Mouse (Mus musculus) kidney, postnatal 25 days (tissue): ENCODE measurements around the gene Srd5a1.
A peak's percentile ranks its signal among the peaks of the same experiment; 100 is the strongest.

Experiments
- DNase-seq, 2 experiments: peaks; one replicate each; pipeline ENCODE4 v3.0.0; 2021; ENCODE audit warnings: mixed read lengths in 2 of 2

Gene Srd5a1

DNA sequence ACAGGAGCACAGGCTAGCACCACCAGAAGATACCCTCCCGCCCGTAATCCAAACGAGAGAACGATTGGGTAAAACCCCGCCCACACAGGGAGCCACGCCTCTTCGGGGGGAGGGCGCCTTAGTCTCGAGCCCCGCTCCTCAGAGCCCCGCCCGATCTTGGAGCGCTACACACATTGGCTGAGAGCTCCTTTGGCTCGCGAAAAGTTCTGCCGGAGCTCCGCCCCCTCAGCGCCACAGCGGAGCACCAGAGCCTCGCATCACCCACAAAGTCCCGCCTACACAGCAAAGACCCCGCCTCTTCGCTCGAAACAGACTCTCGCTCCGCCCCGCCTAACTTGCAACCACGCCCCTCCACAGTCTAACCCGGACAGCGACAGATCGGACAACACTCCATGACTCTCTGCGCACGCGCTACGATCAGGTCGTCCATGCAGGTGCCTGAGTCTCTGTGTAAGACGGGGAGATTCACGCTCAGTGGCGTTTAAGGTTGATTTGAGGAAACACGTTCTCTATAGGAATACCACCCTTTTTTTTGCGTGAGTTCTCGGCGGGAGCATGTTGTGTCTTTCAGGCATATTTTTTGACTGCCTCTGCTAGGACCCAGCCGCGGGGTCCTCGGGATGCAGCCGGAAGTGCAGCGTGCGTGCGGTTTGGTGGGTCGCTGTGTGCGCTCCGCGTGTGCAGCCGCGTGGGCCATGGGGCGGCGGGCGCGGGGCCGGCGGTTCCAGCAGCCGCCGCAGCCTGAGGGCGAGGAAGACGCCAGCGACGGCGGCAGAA lies at the start of gene Srd5a1:
Gene Srd5a1, minus strand, starts transcription at position 45 of the 777 bp plus-strand sequence.
- DNase-seq, result peak; percentile 100

DNA sequence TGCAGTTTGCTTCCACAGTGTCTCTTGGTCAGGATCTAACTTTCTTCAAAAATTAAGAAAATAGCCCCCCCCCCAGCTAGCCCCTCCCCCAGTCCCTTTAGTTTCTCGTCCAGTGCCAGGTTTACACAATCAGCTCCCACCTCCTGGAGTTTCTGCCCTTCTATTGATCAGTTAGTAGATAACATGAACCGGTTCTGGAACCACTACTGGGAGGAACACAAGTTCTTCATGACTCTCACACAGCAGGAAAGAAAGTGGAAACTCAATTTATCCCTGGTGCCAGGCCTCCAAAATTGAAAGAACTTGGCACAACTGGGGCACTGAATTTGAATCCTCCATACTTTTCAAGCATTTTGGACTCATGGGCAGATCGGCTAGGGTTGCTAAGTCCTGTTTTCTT lies 43.3 kb upstream of the Srd5a1 start:
- no peak for DNase-seq

DNA sequence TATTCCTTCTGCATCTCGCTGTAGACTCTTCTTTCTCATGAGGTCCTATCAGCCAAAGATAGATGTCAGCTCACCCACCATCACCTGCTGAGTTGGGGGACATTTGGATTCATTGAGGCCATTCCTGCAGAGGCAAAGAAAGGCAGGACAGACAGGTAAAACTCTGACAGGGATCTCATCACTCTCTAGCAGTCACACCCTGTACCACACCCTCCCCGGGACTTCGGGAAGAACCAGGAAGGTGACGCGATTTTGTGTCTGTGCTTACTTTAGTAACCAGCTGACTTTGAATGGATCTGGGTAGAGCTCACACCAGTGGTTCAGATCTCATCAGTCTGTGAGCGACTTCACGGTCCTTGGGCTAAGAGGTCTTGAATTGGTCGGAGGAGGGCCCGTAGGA lies 35.2 kb upstream of the Srd5a1 start:
- DNase-seq, result no peak

DNA sequence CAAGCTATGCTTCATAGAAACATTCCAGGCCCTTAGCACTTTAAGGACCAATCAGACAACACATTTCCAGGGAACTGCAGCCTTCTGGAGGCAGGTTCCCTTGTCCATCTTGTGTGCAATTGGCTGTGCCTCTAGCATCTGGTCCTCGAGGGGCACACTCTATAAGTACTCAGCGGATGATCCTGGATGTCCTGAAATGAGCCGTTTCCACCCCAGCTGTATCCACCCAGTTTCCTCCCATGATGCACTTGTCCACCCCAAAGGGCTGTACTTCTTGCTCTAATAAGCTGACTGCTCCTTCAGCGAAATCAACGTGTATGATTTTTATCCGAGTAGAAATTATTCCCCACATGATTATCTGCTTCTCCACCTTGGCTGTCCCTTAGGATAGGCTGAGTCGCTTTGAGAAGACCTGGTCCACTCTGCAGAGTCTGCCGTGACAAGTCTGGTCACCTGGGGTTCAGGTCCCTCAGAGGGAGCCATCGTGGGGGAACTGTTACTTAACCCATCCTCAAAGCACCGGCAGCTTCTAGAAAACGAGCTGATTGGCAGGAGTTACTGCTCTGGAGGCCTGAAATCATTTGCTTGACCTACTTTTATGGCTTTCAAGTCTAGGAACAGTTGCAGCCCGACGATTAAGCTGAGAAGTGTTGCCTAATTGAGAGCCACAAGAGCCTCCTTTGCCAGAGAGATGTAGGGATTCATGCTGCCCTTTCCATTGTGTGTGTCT lies 34.6 kb upstream of the Srd5a1 start:
- DNase-seq, result no peak

DNA sequence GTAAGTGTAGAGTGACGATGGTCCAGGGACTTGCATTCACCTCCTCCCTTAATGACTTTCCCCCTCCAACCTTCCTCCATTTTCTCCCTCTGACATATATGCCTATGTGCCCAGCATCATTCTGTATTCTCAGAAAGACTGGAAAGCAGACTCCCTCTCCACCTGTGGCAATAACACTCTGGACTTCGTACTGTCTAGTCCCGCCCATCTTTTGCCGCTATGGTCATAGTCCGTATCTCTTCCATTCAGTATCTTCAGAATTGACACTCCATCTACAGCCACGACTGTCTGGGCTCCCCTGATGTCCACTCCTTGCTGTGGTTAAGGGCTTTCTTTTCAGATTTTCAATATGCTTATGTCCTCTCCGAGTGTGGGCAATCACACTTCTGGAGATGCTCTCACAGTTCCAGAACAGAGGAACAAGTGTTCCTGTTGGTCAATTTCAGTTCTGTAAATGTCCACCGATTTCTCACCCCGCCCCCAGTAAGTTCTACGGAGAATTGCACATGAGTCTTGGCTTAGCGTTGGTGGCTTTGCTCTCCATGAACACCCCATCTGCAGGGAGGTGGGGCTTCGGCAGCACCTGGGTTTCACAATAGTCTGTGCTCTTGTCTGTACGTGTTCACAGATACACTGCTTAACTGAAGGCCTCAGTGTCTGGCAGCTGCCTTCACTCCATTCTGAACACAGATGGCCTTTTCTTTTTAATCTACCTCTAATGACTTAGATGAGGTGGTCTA lies 33.4 kb upstream of the Srd5a1 start:
- DNase-seq, result peak in 1 of 2 experiments; percentile 52

DNA sequence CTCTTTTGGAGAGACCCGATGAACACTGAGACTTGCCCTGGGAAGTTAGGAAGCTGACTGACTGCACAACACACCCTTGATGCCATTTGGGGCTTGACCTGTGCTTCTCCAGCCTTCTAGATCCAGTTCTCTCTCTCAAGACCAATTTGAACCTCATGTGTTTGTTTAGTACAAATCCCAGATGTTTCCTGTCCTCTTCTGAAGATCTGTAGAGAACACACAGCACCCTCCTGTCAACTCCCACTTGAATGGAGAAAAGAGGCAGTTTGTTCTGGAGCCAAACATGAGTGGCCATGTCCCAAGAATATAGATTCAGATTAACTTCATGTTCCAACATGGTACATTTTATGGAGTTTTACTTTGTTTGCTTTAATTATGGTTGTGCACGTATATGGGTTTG lies 32.7 kb upstream of the Srd5a1 start:
- DNase-seq, result no peak

DNA sequence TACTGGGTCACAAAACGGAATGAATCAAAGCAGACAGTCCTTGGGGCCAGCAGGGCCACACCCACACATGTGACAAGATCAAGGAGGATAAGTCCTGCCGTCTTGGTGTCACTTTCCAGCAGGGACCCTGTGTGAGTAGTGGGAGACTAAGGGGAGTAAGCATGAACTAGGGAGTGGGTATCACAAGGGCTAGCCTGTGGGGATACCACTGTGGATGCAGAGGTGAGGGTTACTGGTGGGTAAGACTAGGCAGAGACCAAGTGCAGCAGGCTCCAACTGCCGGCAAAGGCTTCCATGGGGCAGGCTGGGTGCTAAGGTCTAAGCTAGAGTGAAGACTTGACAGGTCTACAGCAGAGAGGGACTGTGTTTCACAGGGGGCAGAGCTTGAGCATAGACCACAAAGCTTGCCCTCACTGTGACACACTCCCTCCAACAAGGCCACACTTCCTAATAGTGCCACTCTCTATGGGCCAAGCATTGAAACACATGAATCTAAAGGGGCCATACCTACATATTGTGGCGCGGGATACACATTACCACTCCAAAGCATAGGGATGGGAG lies 31.5 kb upstream of the Srd5a1 start:
- DNase-seq, result no peak

DNA sequence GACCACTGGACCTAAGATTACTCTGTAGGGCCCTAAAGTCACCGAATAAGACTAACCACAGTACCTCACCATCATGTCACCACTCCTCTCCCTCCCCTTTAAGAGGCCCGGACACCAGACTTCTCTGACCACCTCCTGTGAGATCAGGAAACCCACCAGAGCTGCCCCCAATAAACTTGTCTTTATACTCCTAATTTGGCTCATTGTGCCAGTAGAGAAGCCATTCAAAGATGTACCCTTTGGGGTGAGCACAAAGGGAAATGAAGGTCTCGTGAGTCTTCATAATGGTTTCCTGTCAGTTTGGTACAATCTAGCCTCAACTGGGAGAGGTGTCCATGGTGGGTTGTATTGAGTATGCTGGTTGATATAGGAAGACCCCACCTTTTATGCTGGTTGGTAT lies 29.8 kb upstream of the Srd5a1 start:
- DNase-seq, result no peak

DNA sequence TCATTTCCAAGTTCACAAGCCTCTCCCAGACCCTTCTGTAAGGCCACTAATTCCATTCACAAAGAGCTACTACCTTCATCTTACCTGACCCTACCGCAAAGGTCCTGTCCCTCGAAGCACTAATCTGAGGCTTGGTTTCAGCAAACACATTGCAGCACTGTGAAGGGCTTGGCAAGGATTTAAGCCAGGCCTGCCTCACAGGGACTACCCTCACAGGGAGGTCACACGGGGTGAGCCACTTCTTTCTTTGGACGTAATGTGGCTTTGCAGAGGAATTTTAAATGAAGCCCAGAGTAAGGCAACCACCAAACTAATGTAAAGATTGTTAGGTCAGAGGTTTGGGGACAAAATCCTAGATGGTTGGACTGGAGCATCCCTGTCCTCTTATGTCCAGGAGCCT lies 29.3 kb upstream of the Srd5a1 start:
- no peak for DNase-seq

DNA sequence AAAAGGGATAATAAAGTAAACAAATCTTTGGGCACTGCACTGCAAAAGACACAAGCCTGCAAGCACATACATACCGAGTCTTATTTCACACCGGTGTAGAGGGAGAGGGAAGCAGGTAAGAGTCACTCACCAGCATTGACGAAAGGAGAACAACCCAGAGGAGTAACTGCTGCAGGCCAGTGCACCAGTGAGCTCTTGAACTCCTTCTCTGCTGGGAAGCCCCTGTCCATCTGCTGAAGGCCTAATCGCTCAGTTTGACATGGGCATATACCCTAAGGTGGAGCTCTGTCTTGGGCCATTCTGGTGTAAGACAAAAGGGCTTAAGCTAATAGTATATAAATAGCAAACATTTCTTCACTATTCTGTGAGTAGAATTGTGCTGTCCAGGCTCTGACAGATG lies 28.9 kb upstream of the Srd5a1 start:
- DNase-seq, result no peak

DNA sequence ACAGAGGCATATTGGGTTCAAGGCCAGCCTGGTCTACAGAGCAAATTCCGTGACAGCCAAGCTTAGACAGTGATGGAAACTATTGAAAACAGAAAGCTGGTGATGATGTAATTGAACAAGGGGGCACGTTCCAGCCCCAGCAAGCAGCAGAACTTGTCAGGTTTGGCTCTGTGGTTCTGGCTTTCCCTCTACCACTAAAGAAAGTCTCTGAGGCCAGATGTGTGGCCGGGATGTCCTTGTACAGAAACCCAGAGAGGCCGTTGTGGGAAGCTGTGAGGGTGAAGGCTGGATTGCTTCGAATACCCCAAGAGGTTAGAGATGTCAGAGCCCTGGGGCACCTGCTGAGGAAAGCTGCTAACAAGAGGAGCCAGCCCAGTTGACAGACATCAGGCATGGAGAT lies 28.0 kb upstream of the Srd5a1 start:
- DNase-seq, result no peak

DNA sequence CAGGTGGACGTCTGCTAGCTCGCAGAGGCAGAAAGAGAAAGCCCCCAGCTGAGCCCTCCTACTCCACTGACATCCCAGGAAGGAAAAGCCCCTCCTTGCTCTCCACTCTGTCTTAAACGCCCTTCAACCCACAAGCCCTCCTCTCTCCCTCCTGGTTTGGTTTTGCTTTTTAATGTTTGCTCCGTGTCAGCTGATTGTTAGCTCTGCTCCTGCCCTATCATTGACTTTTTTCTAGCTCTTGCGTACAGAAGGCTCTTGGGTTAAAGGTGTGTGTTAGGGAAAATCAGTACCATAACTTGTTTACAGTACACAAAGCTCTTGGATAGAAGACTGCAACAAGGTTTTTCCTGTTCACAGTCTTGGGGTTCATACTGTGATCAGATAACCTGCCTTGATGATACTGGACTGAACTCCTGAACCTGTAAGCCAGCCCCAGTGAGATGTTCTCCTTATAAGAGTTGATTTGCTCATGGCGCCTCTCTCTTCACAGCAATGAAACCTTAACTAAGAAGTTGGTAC lies 26.9 kb upstream of the Srd5a1 start:
- DNase-seq, result no peak

DNA sequence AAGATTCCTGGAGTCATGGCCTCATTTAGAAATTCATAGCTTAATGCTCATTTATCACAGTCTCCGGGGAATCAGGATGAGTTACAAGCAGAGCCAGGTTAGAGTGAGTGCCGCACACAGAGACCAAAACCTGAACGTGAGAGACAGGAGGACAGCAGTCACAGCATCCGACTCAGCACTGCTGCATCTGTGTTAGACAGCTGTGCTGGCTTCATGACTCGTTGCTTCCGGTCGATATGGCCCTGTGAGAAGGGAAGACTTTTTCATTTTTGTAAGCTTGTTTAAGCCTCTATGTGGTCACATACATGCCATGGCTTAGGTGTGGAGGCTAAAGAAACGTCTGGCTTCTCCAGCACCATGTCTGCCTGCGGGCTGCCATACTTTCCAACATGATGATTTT lies 26.4 kb upstream of the Srd5a1 start:
- DNase-seq, result no peak

DNA sequence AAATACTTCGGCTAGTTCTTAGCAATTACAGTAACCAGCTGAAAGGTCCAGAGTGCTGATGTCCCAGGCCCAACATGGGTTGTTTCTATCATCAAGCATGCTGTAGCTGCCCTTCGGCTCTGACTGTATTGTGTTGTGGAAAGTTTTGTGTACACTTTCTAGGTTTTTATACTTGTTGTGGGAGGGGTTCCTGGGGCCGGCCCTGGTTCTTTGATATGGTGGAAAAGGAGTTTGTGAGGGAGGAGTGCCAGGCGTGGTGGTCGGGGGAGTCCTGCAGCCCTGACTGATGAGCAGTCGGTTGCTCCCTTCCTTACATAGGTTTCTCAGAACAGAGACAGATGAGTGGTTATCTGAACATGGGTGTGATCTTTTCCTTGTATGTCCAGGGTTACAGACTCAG lies 25.6 kb upstream of the Srd5a1 start:
- no peak for DNase-seq

DNA sequence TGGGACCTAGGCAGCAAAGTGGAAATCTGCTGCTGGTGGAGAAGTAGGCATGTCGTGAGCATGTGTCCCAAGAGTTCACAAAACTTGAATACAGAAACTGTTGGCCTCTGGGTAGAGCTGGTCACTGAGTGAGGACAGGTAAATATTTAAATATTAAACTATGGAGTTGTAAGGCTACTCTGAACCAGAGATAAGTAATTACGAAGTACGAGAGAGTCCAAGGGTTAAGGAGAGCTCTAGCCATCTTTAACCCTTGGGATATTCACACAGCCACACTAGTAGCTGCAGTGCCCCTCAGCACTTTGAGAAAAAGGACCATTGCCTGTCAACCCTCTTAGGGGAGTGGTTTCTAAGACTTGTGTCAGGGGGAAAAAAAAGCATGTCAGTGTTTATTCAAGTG lies 25.1 kb upstream of the Srd5a1 start:
- DNase-seq, result no peak

DNA sequence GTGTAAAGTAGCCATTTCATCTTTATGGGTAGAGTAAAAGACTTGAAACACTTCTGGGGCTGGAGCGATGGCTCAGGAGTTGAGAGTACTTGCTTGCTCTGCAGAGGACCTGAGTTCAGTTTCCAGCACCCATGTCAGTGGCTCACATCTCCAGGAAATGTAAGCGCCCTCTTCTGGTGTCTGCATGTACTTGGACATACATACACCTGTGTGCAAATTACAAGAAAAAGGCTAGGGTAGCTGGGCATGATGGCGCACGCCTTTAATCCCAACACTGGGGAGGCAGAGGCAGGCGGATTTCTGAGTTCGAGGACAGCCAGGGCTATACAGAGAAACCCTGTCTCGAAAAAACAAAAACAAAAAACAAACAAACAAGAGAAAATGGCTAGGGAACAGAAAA lies 24.6 kb upstream of the Srd5a1 start:
- DNase-seq, result peak in 1 of 2 experiments; percentile 25

DNA sequence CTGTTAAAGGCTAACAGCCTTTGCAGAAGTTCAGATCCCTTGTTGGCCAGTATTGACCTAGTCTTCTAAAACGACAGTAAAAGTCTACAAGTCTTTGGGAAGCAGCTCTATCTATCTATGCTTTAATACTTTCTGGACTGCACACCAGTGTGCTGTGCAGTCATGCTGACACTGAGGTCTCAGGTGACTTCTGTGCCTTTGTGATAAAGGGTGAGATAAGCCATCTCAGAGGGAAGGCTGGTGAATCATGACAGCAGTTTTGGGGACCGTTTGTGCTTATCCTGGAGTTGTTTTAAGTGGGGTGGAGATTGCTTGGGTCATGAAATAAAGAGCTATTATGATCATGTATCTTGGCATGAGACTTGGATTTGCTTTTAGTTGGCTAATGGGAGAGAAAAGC lies 22.7 kb upstream of the Srd5a1 start:
- DNase-seq, result no peak

DNA sequence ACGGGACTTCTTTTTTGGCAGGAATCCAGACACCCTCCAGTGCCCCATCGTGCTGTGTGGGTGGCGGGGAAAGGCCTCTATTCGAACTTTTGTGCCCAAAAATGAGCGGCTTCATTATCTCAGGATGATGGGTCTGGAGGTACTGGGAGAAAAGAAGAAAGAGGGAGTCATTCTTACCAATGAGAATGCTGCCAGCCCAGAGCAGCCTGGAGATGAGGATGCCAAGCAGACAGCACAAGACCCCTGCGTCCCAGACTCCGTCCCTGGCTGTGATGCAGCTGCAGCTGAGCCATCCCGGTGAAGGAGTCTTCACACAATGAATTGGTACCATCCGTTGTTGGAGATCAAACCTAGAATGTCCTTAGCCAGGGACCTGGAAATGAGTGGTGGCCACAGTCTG lies 22.3 kb upstream of the Srd5a1 start:
- peak in 1 of 2 experiments; percentile 19 for DNase-seq

DNA sequence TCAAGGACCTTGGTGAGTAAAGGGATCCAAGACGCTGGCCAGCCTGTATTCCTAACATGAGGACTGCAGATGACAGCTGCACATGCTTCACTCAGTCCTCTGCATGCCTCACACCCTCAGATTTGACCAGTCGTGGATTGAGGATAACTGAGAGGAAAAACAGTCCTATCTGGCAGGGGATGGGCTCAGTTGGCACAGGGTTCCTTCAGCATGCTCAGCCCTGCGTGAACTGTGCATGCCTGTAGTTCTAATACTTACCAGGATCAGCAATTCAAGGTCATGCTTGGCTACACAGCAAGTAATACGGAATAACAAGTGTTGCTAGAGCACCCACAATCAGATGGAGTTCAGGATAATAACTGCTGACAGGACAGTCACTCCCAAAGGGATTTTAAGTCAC lies 20.4 kb upstream of the Srd5a1 start:
- peak; percentile 63 to 67 for DNase-seq

DNA sequence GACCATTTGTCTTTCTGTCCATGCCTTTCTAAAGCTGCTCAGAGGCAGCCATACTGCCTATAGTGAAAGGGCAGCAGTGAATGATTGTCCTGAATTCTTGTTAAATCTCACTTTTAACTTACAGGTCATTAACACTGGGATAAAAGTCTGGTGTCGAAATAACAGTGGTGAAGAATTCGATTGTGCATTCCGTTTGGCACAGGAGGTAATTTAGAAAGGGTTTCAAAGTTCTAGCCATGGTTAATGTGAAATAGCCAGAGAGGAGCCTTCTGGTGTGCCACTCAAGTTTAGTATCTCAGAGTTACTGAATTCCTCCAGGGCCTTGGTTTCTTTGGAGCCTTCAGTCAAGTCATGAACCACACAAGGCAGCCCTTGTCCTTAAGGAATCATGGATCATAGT lies 19.9 kb upstream of the Srd5a1 start:
- DNase-seq, result no peak

DNA sequence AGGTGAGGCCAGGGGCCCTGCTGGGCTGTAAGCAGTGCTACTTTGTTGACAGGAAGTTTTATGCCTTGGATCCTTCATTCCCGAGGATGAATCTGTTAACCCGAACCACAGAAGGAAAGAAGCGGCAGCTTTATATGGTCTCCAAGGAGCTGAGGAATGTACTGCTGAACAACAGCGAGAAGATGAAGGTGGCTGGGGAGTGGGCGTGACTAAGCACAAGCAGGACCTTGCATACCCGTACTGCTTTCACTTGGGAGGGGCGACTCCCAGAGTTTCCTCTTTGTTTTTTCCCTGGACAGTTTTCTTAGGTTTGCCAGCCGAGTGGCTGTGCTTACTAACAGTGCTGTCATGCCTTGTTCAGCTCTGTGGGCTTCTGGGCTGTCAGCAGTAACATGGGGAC lies 19.3 kb upstream of the Srd5a1 start:
- no peak for DNase-seq

DNA sequence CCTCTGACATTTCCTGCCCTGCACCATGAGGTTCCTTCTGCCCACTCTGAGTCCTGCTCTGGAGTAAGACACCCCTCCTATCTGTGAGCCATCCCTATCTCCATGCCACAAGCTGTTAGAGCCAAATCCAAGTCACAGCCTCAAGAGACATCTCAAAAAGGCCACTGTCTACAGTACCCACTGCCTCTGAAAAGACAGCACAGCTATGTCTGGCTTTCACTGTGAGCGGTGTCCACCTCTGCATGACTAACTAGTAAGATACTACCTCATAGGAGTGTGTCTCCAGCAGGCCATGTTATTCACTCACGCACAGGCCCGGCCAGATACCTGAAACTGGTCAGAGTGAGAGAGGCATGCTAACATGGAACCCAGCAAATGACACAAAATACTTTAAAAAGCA lies 16.7 kb upstream of the Srd5a1 start:
- DNase-seq, result peak in 1 of 2 experiments; percentile 16

DNA sequence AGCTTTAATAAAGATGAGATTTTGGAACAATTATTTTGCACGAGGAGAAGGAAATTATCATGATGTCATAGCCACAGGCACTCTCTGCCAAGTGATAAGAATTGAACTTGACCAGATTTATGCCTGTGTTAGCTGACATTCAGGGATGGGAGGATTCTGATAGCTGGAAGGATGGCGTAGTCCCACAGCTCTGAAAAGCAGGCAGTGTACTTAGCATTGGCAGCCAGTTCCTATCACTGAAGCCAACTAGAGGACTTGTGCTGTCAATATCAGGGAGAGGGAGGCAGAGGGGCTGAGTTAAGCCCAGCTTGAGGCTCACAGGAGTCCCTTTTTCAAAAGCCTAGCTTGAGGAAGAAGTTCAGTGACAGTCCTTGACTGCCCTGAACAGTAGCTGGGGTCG lies 13.3 kb upstream of the Srd5a1 start:
- DNase-seq, result peak in 1 of 2 experiments; percentile 24
